Mouse (Mus musculus) forebrain, embryonic 15.5 days (tissue): Measurements from ENCODE around the gene Sipa1l3. TPM values are rescaled to one million over a fixed set of nuclear protein-coding genes. Genes with fewer than 3 reads are reported as not detected.

ENCODE experiments used
- ATAC-seq: fragments of 200-750 bp; cut with Nextera tagmentation; replicated peaks from 2 replicates; pipeline ENCODE4 v1.8.0; 2017; ENCODE audit warnings: mild to moderate bottlenecking, moderate TSS enrichment, moderate library complexity
- H3K27ac ChIP-seq: fragments of 300-500 bp; sonication (generic); replicated peaks from 2 replicates; pipeline ENCODE4 v1.5.1; 2015; ENCODE audit warnings: mild to moderate bottlenecking, inconsistent platforms
- H3K27me3 ChIP-seq: fragments of 300-500 bp; sonication (generic); 2 replicates; pipeline ENCODE4 v1.6.1; 2015; ENCODE audit warnings: inconsistent platforms
- H3K36me3 ChIP-seq: fragments of 300-500 bp; sonication (generic); 2 replicates; pipeline ENCODE4 v1.6.1; 2015; ENCODE audit warnings: mild to moderate bottlenecking, inconsistent platforms
- H3K4me1 ChIP-seq: fragments of 300-500 bp; sonication (generic); 2 replicates; pipeline ENCODE4 v1.6.1; 2015; ENCODE audit warnings: inconsistent platforms
- H3K4me2 ChIP-seq: fragments of 300-500 bp; sonication (generic); replicated peaks from 2 replicates; pipeline ENCODE4 v1.6.1; 2015; ENCODE audit warnings: mild to moderate bottlenecking, inconsistent platforms
- H3K4me3 ChIP-seq: fragments of 300-500 bp; sonication (generic); 2 replicates; pipeline ENCODE4 v1.5.1; 2015; ENCODE audit warnings: mild to moderate bottlenecking, inconsistent platforms
- H3K9ac ChIP-seq: fragments of 300-500 bp; sonication (generic); replicated peaks from 2 replicates; pipeline ENCODE4 v1.6.1; 2015; ENCODE audit warnings: mild to moderate bottlenecking, inconsistent platforms
- H3K9me3 ChIP-seq: fragments of 300-500 bp; sonication (generic); 2 replicates; pipeline ENCODE4 v1.6.1; 2016; ENCODE audit warnings: inconsistent platforms
- WGBS: fragments of 180-500 bp; shearing (Covaris S2); methylation state at CpG from one replicate; pipeline ENCODE4 v1.1.7; 2015; ENCODE audit warnings: mixed read lengths; 5-methylcytosine and 5-hydroxymethylcytosine counted together
- polyA plus RNA-seq: library from polyadenylated mRNA; unstranded; fragments of >200 nt; fragmentation: Nextera tagmentation; extraction: Ambion mirVana; gene quantifications from 2 replicates; pipeline ENCODE4 v1.2.1, GENCODE M21; 2015

Sipa1l3 gene
- polyA plus RNA-seq, 1 experiment from 2014 or later, result 15.0 TPM

DNA sequence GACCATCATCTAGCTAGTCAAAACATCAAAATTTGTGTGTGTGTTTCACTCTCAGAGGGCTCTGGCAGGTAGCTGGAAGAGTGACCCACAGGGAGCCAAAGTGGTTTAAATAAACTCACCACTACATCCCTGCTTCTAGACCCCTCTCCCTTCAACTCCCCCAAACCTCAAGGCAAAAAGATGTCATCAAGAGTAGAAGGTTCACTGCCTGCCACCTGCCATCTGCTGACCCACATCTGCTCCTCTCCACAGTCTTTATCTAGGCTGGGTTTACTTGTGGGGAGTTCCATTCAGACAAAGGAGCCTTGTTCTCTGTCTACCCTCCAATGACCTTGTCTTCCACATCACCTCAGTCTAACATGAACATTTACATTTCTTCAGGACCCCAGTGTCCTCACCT lies 239.2 kb downstream of the Sipa1l3 start:
- no peak overlapping the region for H3K4me2 ChIP-seq
- H3K36me3 ChIP-seq, result no peaks in the 10 kb centered on the region
- H3K4me1 ChIP-seq, result peaks cover 18% of the 10 kb centered on the region
- H3K27me3 ChIP-seq, result peaks cover 12% of the 10 kb centered on the region; the same call in 1 of the 2 replicates
- ATAC-seq, result no peak
- H3K4me3 ChIP-seq, result no peak overlapping the region
- H3K9ac ChIP-seq, result no peak overlapping the region
- no peaks in the 10 kb centered on the region for H3K9me3 ChIP-seq
- no peak overlapping the region for H3K27ac ChIP-seq

DNA sequence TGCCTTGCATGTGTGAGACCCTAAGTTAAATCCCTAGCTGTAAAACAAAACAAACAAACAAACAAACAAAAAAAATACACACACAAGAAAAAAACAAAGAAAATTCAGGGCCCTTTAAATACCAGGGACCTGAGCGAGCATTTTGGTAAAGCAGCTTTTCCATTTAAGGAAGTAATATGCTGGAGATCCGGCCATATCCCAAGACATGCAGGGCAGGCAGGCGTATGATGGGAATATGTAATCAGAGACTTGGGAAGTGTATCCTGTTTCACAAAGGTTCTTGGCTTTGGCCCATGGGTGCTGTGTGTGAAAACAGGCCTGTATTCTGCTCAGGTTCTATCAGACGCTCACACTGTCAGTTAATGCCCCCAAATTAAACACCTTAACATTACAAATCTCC lies 240.9 kb downstream of the Sipa1l3 start:
- Histone ChIP-seq H3K4me3 (no peak overlapping the region), H3K36me3 (no peaks in the 10 kb centered on the region), H3K9me3 (no peaks in the 10 kb centered on the region), H3K27me3 (peaks cover 8% of the 10 kb centered on the region; the same call in 1 of the 2 replicates), H3K27ac (no peak overlapping the region), H3K4me1 (peaks cover 18% of the 10 kb centered on the region), H3K9ac (no peak overlapping the region), H3K4me2 (no peak overlapping the region)
- WGBS, result 95% methylated on average over 4 of the region's 4 CpGs
- no peak for ATAC-seq

DNA sequence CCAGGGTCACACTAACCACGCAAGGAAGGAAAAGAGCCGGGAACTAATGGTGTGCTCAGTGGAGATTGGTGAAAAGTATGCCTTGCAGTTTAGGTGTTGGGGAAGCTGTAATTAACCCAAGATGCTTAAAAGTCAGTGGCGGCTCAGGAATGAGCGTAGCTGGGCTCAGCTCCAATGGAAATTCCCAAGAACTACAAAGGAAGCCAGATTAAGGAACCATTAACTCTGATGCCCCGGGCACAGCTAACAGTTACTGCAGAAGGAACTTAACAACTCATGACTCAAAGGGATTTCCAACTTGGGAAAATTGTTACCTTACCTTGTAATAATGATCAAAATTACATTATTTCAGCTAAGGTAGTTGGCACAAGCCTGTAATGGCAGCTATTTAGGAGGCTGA lies 241.7 kb downstream of the Sipa1l3 start:
- H3K9me3 ChIP-seq, result no peaks in the 10 kb centered on the region
- no peak for ATAC-seq
- no peak overlapping the region for H3K4me3 ChIP-seq
- 70% methylated on average over 5 of the region's 5 CpGs for WGBS
- H3K27me3 ChIP-seq, result peaks cover 3% of the 10 kb centered on the region; the same call in 1 of the 2 replicates
- no peak overlapping the region for H3K9ac ChIP-seq
- H3K27ac ChIP-seq, result no peak overlapping the region
- no peak overlapping the region for H3K4me2 ChIP-seq
- peaks cover 17% of the 10 kb centered on the region for H3K4me1 ChIP-seq
- H3K36me3 ChIP-seq, result no peaks in the 10 kb centered on the region

DNA sequence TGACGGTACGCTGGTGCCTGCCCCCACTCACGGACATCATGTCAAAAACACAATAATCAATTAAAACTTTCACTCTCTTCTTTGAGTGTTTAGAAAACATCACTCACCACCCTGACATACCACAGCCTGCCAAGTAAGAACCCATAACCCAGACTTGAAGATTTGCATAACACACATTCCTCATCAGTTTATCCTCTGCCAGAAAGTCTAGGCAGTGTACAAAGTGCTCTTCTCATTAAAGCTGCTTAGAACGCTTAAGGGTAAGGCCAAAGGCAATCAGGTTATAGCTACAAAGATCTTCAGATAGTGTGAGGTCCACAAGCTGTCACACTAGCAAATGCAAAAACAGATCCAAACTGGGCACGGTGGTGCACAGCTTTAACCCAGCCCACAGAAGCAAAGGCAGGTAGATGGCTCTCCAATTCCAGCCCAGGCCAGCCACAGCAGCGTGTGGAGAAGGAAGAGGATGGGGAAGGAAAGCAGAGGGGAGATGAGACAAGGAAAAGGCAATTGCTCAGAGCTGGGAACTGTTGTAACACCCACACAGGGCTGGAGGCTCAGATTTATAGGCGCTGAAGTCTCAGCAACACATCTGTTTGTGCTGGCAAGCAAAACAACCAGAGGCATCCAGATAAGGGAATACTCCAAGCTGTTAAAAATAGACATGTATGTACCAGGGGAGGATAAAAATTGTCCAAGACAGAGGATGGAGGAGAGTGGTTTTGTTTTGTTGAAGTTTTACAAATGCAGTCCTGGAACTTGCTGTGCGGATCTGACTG lies 246.6 kb downstream of the Sipa1l3 start:
- Histone ChIP-seq H3K36me3 (no peaks in the 10 kb centered on the region), H3K9ac (no peak overlapping the region), H3K9me3 (no peaks in the 10 kb centered on the region), H3K27me3 (no peaks in the 10 kb centered on the region), H3K4me3 (no peak overlapping the region), H3K4me2 (no peak overlapping the region), H3K4me1 (peaks cover 13% of the 10 kb centered on the region), H3K27ac (peak overlapping the region; percentile 43)
- WGBS, result 55% methylated on average over 8 of the region's 8 CpGs
- no peak for ATAC-seq

DNA sequence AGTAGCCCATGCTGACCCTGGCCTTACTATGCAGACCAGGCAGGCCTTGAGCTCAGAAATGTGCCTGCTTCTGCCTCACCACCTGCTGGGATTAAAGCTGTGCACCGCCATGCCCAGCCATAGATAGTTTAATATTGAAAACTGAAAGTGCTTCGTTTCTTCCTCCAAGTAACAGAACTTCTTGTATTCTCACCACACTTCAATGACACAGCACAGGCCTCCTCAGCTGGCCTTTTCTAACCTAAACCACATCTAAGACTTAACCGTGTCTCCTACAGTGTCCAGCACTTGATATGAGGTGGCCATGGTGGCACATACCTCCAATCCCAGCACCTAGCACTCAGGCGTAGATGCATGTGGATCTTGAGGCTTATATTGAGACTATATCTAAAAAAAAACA lies 248.0 kb downstream of the Sipa1l3 start:
- Histone ChIP-seq H3K9me3 (no peaks in the 10 kb centered on the region), H3K36me3 (no peaks in the 10 kb centered on the region), H3K4me1 (peaks cover 13% of the 10 kb centered on the region), H3K4me3 (no peak overlapping the region), H3K27me3 (no peaks in the 10 kb centered on the region), H3K4me2 (no peak overlapping the region), H3K9ac (no peak overlapping the region), H3K27ac (no peak overlapping the region)
- no peak for ATAC-seq
- 87% methylated on average over 4 of the region's 4 CpGs for WGBS

Other genes starting within 250 kb of the Sipa1l3 start
- gene Spint2, start 236.7 kb downstream of the Sipa1l3 start, polyA plus RNA-seq, result 43.8 and 48.8 TPM in 2 replicates
- gene Ppp1r14a, start 229.3 kb downstream of the Sipa1l3 start, polyA plus RNA-seq, result 6.5 and 8.7 TPM in 2 replicates
- 240 and 243 TPM in 2 replicates for gene Dpf1, start 214.7 kb downstream of the Sipa1l3 start, polyA plus RNA-seq
- 0.19 and 0.49 TPM in 2 replicates for gene Catsperg2, start 208.4 kb upstream of the Sipa1l3 start, polyA plus RNA-seq
- gene Zfp84, start 249.9 kb upstream of the Sipa1l3 start, polyA plus RNA-seq, result 19.2 and 20.8 TPM in 2 replicates